10 mouse cellular contexts compared by ENCODE assay signal in genomic region chr7:30443696-30444095, GRCm38 (mm10). TPM values are rescaled to one million over a fixed set of nuclear protein-coding genes. Genes with fewer than 3 reads are reported as not detected.
DNase-seq lines count a peak whose midpoint lies in the region; ATAC-seq and TF ChIP-seq lines count a peak whose summit lies in the region.
"Had no signal": no experiment of that assay in that cellular context is flagged by ENCODE, and none has a peak within 500 bp of the region (broad histone marks: within the 10 kb centered on the region; RNA-seq: fewer than 3 reads in every experiment).

No protein-coding gene starts in this region.

- no peak for TF ChIP-seq CTCF in liver, postnatal 0 days (IDR thresholded peaks at IDR 0.05; ENCODE audit: low read depth)

- H3K27ac ChIP-seq in heart, embryonic 10.5 days, result no peak overlapping the region
- peak overlapping the region; percentile 97 for H3K27ac ChIP-seq in forebrain, embryonic 15.5 days (replicated peaks)
- H3K27ac ChIP-seq in liver, postnatal 0 days (ENCODE audit: low read depth), result no peak overlapping the region

- H3K9ac ChIP-seq in forebrain, embryonic 15.5 days (replicated peaks), result peak overlapping the region; percentile 92
- no peak overlapping the region for H3K9ac ChIP-seq in liver, postnatal 0 days (replicated peaks)

- intact Hi-C loops in heart, postnatal 10 days (cut with DNase I), result no loop called here

- peak; percentile 69 for ATAC-seq in CD4-positive, CD25-positive, alpha-beta regulatory T cell, adult 4 months
- ATAC-seq in forebrain, embryonic 15.5 days (replicated peaks), result no peak
- ATAC-seq in liver, postnatal 0 days, result no peak; the same call in 1 of the 2 replicates

- peak overlapping the region; percentile 63 for H3K4me2 ChIP-seq in forebrain, embryonic 15.5 days (replicated peaks)
- H3K4me2 ChIP-seq in liver, postnatal 0 days (ENCODE audit: low read depth, low read length), result 0 out of 2 replicates have a peak overlapping the region, but pooled peaks have one; percentile 27

- WGBS in heart, embryonic 10.5 days, result 23% methylated on average over 9 of the region's 9 CpGs
- WGBS in forebrain, embryonic 15.5 days, result 19% methylated on average over 9 of the region's 9 CpGs
- WGBS in liver, postnatal 0 days (ENCODE audit: insufficient replicate concordance), result 21% methylated on average over 9 of the region's 9 CpGs

- peaks cover 87% of the 10 kb centered on the region for H3K27me3 ChIP-seq in heart, embryonic 10.5 days (ENCODE audit: insufficient read depth, poor library complexity, severe bottlenecking)
- no peaks in the 10 kb centered on the region for H3K27me3 ChIP-seq in forebrain, embryonic 15.5 days
- H3K27me3 ChIP-seq in liver, postnatal 0 days (ENCODE audit: insufficient read depth, low read length), result peaks cover 28% of the 10 kb centered on the region

- peaks cover 3% of the 10 kb centered on the region; the same call in 1 of the 2 replicates for H3K9me3 ChIP-seq in heart, embryonic 10.5 days
- H3K9me3 ChIP-seq in forebrain, embryonic 15.5 days, result no peaks in the 10 kb centered on the region
- H3K9me3 ChIP-seq in liver, postnatal 0 days (ENCODE audit: low read length), result no peaks in the 10 kb centered on the region

- H3K36me3 ChIP-seq in heart, embryonic 10.5 days, result no peaks in the 10 kb centered on the region
- peaks cover 34% of the 10 kb centered on the region for H3K36me3 ChIP-seq in forebrain, embryonic 15.5 days
- no peaks in the 10 kb centered on the region for H3K36me3 ChIP-seq in liver, postnatal 0 days (replicated peaks; ENCODE audit: insufficient read depth, low read length)

- peaks cover 19% of the 10 kb centered on the region for H3K4me1 ChIP-seq in heart, embryonic 10.5 days
- H3K4me1 ChIP-seq in forebrain, embryonic 15.5 days, result peaks cover 32% of the 10 kb centered on the region
- H3K4me1 ChIP-seq in liver, postnatal 0 days (ENCODE audit: insufficient read depth), result peaks cover 12% of the 10 kb centered on the region

- H3K4me3 ChIP-seq in heart, embryonic 10.5 days, result peak overlapping the region; percentile 79; the same call in 1 of the 2 replicates
- peak overlapping the region; percentile 87 for H3K4me3 ChIP-seq in forebrain, embryonic 15.5 days
- no peak overlapping the region for H3K4me3 ChIP-seq in liver, postnatal 0 days (ENCODE audit: low read depth, low read length)

- TF ChIP-seq EP300 in liver, postnatal 0 days (IDR thresholded peaks at IDR 0.05; ENCODE audit: low read depth), result no peak

- DNase-seq in heart, embryonic 10.5 days (ENCODE audit: low spot score), result no peak
- no peak for DNase-seq in heart, postnatal 10 days
- DNase-seq in liver, postnatal 0 days, result no peak
- no peak for DNase-seq in spleen, postnatal 36 days (ENCODE audit: low spot score in 2 of 2)
- no peak for DNase-seq in urinary bladder, postnatal 36 days (ENCODE audit: low spot score in 2 of 2)
- no peak for DNase-seq in cerebellum, adult 18-20 months
- DNase-seq: kidney, adult 18-20 months had no signal

RNA-seq across cellular contexts. Expression of gene Aplp1, which starts 1.6 kb away (rescaled TPM):
- polyA plus RNA-seq in heart, embryonic 10.5 days (2016; fragmentation: Nextera tagmentation; extraction: Ambion mirVana), result 44.3 and 50.4 TPM in 2 replicates
- total RNA-seq in heart, postnatal 10 days (2021), result 1 to 10 TPM; 4.1 to 6.2 TPM
- 1 to 10 TPM; 3.1 to 3.5 TPM for polyA plus RNA-seq in CD4-positive, CD25-positive, alpha-beta regulatory T cell, adult 4 months (2017; shearing (Covaris generic))
- polyA plus RNA-seq in forebrain, embryonic 15.5 days (2015; fragmentation: Nextera tagmentation; extraction: Ambion mirVana), result 544 and 608 TPM in 2 replicates
- 1.2 and 1.6 TPM in 2 replicates for polyA plus RNA-seq in liver, postnatal 0 days (2015; fragmentation: Nextera tagmentation; extraction: Ambion mirVana)

RNA-seq across cellular contexts. Expression of gene Kirrel2, which starts 13.8 kb away (rescaled TPM):
- 3.3 and 5.2 TPM in 2 replicates for polyA plus RNA-seq in heart, embryonic 10.5 days (2016; fragmentation: Nextera tagmentation; extraction: Ambion mirVana)
- under 1 TPM; 0.07 to 0.17 TPM for total RNA-seq in heart, postnatal 10 days (2021)
- not detected for polyA plus RNA-seq in CD4-positive, CD25-positive, alpha-beta regulatory T cell, adult 4 months (2017; shearing (Covaris generic))
- polyA plus RNA-seq in forebrain, embryonic 15.5 days (2015; fragmentation: Nextera tagmentation; extraction: Ambion mirVana), result 0.20 and 0.47 TPM in 2 replicates
- 0.05 TPM in 1 of 2 replicates, not detected in the other for polyA plus RNA-seq in liver, postnatal 0 days (2015; fragmentation: Nextera tagmentation; extraction: Ambion mirVana)
- polyA plus RNA-seq: C2C12 had no signal

RNA-seq across cellular contexts. Expression of gene Nphs1, which starts 14.4 kb away (rescaled TPM):
- polyA plus RNA-seq in heart, embryonic 10.5 days (2016; fragmentation: Nextera tagmentation; extraction: Ambion mirVana), result 0.55 and 0.79 TPM in 2 replicates
- not detected for total RNA-seq in heart, postnatal 10 days (2021)
- polyA plus RNA-seq in CD4-positive, CD25-positive, alpha-beta regulatory T cell, adult 4 months (2017; shearing (Covaris generic)), result not detected
- polyA plus RNA-seq in forebrain, embryonic 15.5 days (2015; fragmentation: Nextera tagmentation; extraction: Ambion mirVana), result 0.23 TPM in 1 of 2 replicates, not detected in the other
- 0.06 and 0.07 TPM in 2 replicates for polyA plus RNA-seq in liver, postnatal 0 days (2015; fragmentation: Nextera tagmentation; extraction: Ambion mirVana)

RNA-seq across cellular contexts. Expression of gene Nfkbid, which starts 22.2 kb away (rescaled TPM):
- polyA plus RNA-seq in heart, embryonic 10.5 days (2016; fragmentation: Nextera tagmentation; extraction: Ambion mirVana), result 1.5 and 1.6 TPM in 2 replicates
- under 1 TPM; 0.29 to 0.45 TPM for total RNA-seq in heart, postnatal 10 days (2021)
- polyA plus RNA-seq in CD4-positive, CD25-positive, alpha-beta regulatory T cell, adult 4 months (2017; shearing (Covaris generic)), result 10 to 100 TPM; 39.2 to 44.4 TPM
- 1.9 TPM in 2 replicates for polyA plus RNA-seq in forebrain, embryonic 15.5 days (2015; fragmentation: Nextera tagmentation; extraction: Ambion mirVana)
- 1.7 and 2.3 TPM in 2 replicates for polyA plus RNA-seq in liver, postnatal 0 days (2015; fragmentation: Nextera tagmentation; extraction: Ambion mirVana)

RNA-seq across cellular contexts. Expression of gene Hcst, which starts 24.0 kb away (rescaled TPM):
- 0.35 TPM in 1 of 2 replicates, not detected in the other for polyA plus RNA-seq in heart, embryonic 10.5 days (2016; fragmentation: Nextera tagmentation; extraction: Ambion mirVana)
- 1 to 10 TPM in 1 of 2 experiments, under 1 TPM in 1; 0.92 to 1.8 TPM for total RNA-seq in heart, postnatal 10 days (2021)
- 100 to 1,000 TPM; 356 to 434 TPM for polyA plus RNA-seq in CD4-positive, CD25-positive, alpha-beta regulatory T cell, adult 4 months (2017; shearing (Covaris generic))
- polyA plus RNA-seq in forebrain, embryonic 15.5 days (2015; fragmentation: Nextera tagmentation; extraction: Ambion mirVana), result not detected in 2 replicates
- 17.4 and 17.6 TPM in 2 replicates for polyA plus RNA-seq in liver, postnatal 0 days (2015; fragmentation: Nextera tagmentation; extraction: Ambion mirVana)
- polyA plus RNA-seq: C2C12 had no signal

Comparison
In these comparisons a context has a peak if more than half of its experiments do, and no peak if none do; other contexts are left out.
1. RNA of gene Aplp1, which starts 1.6 kb away (polyA plus RNA-seq): 544 to 608 TPM in forebrain, embryonic 15.5 days; 44.3 to 50.4 TPM in heart, embryonic 10.5 days, 3.1 to 3.5 TPM in CD4-positive, CD25-positive, alpha-beta regulatory T cell, adult 4 months and 1.2 to 1.6 TPM in liver, postnatal 0 days; every median in the first group is over 10 times any median in the second.